Mouse (Mus musculus) hematopoietic stem cell, adult 5-6 weeks (primary cell): ENCODE measurements at regions not wholly inside any gene's neighbourhood (a gene's known extent, or its start where the extent isn't known, plus 50 kb on each side); places are given as distances from the start of the nearest gene placed in this dataset.
"Not testable (repeated sequence)": the region's sequence is repeated elsewhere in the genome, so short reads cannot be mapped to it uniquely, and the experiment has no call there.

Experiments used
- ATAC-seq, 2 experiments: fragments of 125-278 bp in 1 of 2; replicated peaks in 1 of 2; 2 replicates each; pipeline ENCODE4 v1.8.0; 2016 to 2017; ENCODE audit warnings: inconsistent platforms in 2 of 2, mild to moderate bottlenecking in 2 of 2, moderate number of reproducible peaks in 2 of 2, low read depth in 1 of 2, moderate TSS enrichment in 1 of 2; ENCODE audit not compliant: low FRiP score in 2 of 2, poor library complexity in 2 of 2, severe bottlenecking in 2 of 2, insufficient read depth in 1 of 2, low TSS enrichment in 1 of 2

DNA sequence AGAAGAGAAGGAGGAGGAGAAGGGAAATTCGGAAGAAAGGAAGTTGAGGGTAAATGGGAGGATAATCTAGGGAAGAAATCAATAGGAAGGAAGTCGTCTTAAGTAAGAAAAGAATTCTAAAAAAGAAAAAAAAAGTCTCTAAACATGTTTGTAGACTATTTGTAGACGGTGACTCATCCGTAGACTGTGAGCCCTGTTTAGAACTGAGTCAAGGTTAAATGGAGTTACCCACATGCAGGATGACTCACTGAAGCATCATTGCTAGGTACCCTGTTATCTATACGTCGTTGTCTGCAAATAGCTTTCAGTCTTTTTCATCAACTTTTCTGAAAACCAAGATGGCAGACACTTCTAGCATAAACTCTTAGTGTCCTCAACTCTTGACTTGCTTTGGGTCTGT, 155.0 kb downstream of the Dhx15 start:
- no peak for ATAC-seq

DNA sequence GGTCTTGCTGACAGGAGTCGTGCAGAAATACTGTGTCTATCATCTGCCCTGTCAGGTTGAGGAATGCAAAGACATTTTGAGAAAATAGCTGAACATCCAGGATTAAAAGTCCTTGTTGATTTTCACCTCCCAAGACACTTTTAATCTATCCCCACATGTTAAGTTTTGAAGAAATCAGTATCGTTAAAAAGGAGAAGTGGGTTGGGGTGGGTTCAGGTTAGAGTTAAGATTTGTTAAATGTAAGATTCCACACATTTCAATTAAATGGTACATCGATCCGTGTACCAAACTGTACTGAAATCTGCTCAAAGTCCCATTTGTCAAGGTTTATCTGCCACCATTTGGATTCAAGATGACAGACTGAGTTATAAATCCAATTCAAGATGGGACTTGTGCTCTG, 162.8 kb downstream of the Dhx15 start:
- ATAC-seq, result no peak

DNA sequence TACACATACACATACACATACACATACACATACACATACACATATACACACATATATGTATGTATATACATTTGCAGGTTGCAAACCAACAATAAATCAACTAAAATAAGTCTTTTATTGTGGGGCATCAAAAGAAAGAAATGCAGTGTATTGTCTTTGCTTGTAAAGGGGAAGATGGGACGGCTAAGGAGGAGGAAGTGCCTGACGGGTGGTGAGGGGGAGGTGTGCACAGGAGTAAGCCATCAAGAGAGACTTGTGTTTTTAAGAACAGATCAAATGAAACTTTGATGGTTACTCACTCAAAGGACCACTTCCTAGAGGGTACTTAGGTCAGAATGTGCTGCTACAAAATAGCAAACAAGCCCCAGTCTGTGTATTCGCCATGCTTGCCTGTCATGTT, 164.2 kb downstream of the Dhx15 start:
- peak; percentile 60 to 75; a peak in 3 of 4 replicates for ATAC-seq

DNA sequence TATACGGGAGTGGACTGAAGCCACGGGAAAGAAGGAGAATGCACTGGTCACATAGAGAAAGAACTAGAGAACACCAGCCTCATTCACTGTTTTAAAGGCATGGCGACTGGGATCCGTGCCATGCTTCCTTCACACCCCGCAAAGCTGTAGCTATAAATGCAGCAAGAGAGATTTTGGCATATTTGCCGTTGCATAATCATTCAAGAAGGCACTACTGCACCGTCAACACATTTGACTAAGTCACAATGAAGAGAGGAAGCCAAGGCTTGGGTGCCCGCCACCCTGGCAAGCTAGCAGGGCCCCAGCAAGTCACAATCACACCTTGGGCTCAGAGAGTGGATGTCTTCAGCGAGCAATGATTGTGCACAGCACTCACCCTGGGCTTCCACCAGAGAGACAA, 167.1 kb downstream of the Dhx15 start:
- no peak for ATAC-seq

DNA sequence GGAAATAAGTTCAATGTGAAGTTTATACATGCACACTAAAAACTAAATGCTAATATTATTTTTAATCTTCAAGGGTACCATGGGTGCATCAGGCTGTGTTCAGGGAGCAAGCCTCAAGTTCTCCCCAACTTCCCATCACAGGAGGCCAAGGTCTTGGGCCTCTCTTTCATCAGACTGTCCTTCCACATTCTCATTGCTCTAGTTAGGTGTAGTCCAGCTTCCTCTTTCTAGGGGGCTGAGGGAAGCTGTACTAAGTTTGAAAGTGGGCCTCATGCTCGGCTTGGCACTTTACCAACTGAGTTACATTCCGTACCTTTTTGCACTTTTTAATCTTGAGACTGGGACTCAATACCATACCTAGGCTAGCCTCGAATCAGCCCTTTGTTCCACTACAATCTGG, 173.3 kb downstream of the Dhx15 start:
- peak; percentile 92 to 93 for ATAC-seq

DNA sequence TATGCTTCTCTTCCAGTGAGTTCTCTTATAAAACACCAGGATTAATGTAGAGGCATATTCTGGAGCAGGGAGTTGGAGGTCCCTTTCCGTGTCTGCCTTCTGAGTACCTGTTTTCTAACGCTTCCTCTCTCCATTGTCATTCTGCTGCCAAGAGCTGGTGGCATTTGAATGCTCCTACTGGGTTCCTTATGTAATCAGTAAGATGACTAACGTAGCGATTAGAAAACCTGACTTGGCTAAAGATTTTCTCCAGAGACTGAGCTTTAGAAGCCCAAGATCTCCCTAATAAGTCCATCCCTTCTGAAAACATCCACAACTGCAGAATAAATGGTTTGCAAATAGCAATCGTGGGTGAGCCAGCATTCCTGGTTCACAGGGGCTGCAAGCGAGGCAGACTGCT, 174.5 kb downstream of the Dhx15 start:
- no peak for ATAC-seq

DNA sequence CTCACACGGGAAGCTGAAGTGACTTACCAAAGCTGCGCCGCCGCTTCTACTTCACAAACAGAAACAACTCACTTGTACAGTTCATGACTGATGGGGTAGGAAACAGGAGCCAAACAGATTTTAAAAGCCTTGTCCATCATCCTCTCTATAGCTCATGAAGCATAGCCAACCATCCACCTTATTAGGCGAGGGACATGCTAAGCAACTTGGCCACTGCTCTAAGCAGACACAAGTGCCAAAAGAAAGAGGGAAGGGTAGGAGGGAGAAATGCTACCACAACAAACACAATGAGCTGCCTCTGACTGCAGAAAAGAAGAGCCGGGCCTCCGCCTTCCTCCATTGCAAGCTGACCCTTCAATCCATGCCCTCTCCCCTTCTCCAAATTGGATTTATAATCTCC, 179.9 kb downstream of the Dhx15 start:
- no peak for ATAC-seq

DNA sequence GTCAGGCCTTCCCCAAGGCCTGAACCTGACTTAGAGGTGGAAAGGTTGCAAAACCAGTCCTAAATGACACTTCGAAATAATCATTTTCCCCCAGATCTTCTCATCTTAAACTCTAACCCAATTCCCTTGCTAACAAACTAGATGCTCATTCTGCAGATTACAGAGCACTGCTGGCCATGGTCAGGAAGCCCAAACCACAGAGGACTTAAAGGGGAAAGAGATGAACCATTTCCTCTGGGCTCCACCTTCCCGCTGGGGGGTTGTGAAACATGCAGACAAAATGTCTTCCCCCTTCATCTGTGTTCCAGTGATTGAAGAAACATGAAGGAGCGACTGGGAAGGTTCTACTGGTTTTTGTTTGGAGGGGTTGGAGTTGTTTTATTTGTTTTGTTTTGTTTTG, 181.4 kb downstream of the Dhx15 start:
- peak; percentile 65 to 66; a peak in 3 of 4 replicates for ATAC-seq

DNA sequence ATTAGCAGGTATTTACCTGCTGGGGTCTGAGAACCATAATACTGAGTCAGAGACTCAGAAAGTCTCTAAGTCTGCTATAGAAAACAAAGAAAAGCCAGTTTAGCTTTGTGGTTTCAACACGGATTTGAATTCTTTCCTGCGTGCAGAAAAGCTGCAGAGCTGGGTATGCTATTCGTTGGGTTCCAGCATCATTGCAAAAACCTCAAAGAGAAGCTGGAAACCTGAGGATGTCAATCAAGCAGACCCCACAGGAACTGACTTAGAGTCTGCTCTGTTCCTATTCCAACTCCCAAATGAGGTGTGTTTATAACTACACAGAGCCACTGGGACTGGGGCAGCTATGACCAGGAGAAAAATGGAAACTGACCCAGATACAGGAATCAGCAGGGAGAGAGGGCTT, 183.5 kb downstream of the Dhx15 start:
- peak; percentile 64 to 65 for ATAC-seq

DNA sequence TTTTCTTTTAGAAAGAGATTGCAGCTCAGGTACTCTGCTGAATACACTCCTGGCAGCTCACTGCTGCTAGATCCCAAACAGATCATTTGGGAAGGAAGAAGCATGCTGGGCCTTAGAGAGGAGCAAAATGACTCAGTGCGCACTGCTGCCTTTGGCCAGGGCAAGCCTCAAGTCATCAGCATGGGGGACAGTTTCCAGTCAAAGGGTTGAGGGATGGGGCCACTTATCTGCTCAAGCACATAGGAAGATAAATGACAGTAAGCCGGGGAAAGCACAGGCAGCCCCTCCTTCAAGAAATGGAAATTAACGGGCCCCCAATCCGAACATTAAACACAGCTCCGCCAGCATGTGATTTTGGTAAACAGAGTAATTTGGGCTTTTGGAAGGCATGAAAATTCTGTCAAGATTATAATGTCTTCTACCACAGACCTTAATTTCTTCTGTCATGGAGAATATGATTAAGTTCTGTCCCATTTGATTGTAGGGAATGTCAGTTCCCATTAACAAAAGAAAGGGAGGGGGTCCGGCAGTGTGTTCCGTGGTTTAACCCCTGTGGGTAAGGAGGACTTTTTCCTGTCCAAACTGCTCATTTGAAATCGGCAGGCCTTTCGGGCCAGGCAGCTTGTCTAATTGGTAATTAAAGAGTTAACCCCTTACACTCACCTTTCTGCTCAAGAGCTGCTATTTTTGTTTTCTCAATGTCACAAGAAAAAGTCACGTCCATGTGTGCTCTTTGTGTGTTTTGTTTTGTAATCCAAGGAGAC, 199.3 kb downstream of the Dhx15 start:
- ATAC-seq, result no peak

DNA sequence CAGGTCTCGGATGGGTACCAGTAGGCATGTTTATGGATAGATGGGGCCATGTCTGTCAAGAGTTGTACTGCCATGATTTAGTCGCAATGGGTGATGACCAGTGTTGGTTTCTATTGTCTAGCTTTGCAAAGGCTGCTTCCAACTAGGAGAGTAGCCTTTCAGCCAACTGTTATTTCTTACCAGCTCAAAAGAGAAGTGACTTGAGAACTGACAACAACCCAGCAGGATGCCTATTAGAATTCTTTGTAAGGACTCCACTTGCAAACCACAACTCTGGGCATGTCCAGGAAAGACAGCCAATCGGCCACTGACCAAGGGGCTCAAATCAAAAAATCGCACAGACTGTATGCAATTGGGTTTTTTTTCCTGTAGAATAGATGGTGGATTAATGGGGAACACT, 200.9 kb downstream of the Dhx15 start:
- ATAC-seq, result no peak

DNA sequence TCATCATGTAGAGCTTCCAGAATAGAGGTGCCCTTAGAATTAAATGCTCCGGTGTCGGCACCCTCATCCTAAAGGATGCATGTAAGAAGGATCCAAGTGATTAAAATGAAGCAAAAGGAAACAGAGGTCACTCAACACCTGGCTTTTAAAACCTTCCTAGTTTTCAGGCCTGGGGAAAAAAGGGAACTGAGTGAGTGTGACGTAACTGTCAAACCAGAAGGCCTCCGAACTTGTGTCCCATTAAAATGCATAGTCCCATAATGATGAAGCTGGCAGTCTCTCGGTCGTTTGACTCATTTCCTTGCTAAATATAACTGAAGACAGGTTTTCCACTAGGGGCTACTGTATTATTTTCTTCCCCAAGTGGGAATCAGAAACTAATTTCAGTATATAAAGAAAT, 201.4 kb downstream of the Dhx15 start:
- peak in 1 of 2 experiments; percentile 67; a peak in 2 of 4 replicates for ATAC-seq

DNA sequence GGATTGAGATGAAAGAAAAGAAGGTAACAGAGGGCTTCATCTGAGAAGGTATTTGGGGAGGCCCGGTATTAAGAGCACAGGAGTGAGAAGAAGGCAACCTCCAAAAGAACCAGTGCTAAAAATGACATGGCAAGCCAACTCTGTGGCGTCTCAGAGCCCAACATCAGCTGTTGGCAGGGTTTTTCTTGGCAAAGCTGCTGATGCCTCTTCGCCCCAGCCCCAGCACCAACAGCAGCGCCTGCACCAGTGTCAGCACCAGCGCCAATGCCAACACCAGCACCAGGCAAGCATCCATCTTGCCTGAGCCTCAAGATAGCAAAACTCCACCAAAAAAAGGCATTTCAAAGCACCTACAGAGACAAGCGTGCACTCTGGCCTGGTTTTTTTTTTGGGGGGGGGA, 205.3 kb downstream of the Dhx15 start:
- no peak for ATAC-seq

DNA sequence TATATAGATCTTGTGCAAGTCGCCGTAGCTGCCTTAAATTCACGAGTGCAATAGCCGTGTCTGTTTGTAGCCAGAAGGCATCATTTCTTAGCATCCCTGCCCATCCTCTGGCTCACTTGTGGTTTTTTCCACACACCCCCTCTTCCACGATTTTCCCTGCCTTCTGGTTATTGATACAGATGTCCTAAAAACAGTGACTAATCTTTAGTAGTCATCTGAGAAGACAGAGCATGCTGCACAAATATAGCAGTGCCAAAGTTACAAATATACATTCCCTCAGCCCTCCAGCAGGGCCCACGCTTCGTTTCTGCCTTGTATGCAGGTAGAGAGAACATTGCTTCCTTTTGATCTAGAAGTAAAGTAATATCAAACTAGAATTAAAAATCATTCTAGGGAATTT, 207.5 kb downstream of the Dhx15 start:
- no peak for ATAC-seq

DNA sequence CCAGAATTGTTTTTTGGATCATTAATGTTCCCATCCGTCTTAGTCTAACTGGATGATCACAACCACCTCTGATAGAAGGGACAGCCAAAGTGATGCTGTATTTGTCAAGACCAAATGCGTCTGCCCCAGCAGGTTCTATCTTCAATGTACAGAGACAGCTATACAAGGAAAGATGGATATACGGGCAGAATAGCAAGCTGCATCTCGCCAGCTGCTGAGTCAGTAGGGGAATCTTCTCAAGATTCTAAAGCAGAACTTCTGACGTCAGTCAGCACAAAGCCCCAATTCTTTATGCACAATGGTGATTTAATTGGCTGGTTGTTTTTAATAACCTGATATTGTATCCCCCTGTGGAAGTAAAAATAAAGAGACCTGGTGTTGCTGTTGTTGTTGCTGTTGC, 209.4 kb downstream of the Dhx15 start:
- ATAC-seq, result no peak

DNA sequence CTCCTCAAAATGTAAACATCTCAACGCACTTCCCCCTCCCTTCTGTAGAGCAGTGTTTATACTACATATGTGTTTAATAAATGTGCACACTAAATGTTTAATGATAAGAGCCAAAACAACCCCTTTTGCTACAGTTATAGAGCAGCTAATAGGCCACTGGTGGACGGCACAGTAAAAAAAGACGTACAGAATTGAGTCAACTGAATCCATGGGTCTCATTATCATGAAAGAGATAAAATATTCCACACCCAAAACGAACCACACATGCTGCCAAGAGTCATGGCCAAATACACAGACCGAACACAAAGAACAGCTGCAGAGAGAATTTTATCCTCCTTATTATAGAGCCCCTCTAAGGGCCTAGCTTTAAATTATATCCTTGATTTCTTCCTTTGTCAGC, 237.8 kb downstream of the Dhx15 start:
- no peak for ATAC-seq

DNA sequence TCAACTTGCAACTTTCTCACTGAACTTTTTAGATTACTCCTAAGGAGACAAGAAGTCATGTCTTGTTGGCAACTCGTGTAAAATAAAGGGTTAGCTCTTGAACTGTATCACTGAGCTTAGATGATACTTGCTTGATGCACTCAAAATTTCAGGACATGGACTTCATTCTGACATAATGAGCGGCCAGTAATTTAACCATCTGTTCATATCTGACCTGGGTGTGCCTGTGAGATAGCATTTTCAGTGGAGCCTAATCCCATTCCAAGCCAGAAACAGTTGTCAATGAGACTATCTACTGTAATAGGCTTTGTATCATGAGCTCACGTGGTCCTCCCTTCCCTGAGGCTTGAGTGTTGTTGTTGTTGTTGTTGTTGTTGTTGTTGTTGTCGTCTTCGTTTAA, 240.3 kb downstream of the Dhx15 start:
- no peak for ATAC-seq

DNA sequence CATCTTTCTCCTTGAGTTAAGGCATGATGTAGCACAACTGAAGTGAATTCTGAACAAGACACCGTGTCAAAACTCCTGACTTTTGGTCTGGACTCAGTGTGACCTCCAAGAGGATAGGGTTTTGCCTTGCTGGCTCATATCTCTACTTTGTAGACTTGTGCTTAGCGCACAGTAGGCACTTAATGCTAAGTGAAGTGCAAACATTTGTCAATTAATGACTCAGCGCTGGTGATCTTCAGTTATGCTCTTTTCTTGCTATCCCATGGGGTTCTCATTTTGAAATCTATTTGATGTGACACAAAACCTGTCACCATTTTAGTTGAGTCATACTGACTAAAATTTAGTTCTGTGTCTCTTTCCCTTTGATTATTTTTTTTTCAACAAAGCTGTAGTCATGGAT, 244.3 kb downstream of the Dhx15 start:
- no peak for ATAC-seq

DNA sequence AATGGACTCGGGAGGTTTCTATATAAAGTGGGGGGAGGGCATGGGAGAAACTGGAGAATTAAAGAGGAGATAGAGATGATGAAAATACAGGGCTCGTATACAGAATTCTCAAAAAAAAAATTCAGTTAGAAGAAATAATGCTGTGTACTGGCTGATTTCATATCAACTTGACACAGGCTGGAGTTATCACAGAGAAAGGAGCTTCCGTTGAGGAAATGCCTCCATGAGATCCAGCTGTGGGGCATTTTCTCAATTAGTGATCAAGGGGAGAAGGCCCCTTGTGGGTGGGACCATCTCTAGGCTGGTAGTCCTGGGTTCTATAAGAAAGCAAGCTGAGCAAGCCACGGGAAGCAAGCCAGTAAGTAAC, 248.4 kb downstream of the Dhx15 start:
- not testable (repeated sequence) for ATAC-seq
